Mouse (Mus musculus) monocyte, adult 5-6 weeks (primary cell): ENCODE measurements around the gene Nfia. TPM values are rescaled to one million over a fixed set of nuclear protein-coding genes. Genes with fewer than 3 reads are reported as not detected.

ENCODE experiments used
- ATAC-seq: fragments of 153-309, 156-312 bp; replicated peaks from 2 replicates; pipeline ENCODE4 v1.8.0; 2017; ENCODE audit warnings: mild to moderate bottlenecking; ENCODE audit not compliant: low TSS enrichment, insufficient number of reproducible peaks, severe bottlenecking, poor library complexity, low FRiP score
- total RNA-seq: library from RNA; stranded (forward); fragments of 200-1000, 200-491, 200-594 nt; gene quantifications from 3 replicates; pipeline ENCODE4 v1.2.3, GENCODE M21; 2017

Nfia gene
- total RNA-seq, 1 experiment from 2014 or later = 0.67 TPM

- ATAC-seq = no peak
These were observed 141.8 kb downstream of the Nfia start for GRCm38 (mm10) chr4:97914348-97914747.

DNA sequence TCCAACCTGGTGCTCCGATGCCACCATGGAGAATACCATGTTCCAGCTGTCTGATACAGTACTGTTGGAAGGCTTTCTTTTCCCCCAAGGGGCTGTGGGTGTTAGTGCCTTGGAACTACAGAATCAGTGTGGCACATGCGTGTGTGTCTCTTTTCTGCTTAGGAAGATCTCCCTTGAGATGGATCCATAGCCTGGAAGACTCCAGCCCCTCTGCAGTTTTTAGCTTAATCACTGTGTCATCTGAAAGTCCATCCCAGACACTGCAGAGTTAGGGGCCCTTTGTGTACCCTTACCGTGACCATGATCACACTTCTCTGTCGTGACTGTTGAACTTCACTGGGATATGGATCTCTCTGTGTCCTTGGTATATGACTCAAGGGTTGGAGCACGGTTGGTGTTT lies 142.2 kb downstream of the Nfia start:
- ATAC-seq = no peak

DNA sequence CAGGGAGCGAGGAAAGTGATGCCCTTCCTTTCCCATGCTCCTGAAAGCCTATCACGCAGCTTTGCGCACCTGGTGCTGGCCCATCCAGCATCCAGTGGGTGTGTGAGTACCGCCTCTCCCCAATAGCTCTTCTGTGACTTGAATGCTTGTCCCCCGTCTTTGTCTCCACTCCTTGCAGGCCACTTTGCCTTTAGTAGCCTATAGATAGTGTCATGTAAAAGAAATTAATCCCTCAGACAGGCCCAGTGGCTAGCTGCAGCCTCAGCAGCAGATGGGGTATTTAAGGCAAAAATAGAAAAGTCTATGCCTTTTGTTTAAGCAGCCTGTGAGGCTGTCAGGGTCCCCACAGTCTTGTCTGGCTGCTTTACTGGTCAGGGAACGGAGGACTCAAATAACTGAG lies 145.0 kb downstream of the Nfia start:
- ATAC-seq = no peak

DNA sequence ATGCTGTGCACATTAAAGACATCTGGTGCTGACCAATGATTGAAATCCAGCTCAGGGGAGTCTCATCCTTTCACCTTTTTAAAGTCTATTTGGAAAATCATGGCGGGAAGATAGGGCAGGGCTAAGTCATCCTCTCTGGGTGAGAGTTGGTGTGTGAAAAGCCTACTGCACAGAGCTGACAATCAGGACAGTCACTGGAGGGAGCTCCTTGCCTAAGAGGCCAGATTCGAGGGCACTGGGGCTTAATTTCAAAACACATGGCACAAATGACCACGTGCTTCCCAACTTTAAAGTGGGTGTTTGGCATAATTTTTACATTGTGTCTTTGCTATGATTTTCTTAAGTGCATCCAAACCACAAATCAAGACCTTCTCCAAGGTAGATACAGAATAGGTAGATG lies 146.1 kb downstream of the Nfia start:
- ATAC-seq = no peak

- no peak for ATAC-seq
These were observed 147.2 kb downstream of the Nfia start for GRCm38 (mm10) chr4:97919773-97920172.

GRCm38 (mm10) chr4:97920287-97921079 lies 147.9 kb downstream of the Nfia start:
- ATAC-seq = no peak

DNA sequence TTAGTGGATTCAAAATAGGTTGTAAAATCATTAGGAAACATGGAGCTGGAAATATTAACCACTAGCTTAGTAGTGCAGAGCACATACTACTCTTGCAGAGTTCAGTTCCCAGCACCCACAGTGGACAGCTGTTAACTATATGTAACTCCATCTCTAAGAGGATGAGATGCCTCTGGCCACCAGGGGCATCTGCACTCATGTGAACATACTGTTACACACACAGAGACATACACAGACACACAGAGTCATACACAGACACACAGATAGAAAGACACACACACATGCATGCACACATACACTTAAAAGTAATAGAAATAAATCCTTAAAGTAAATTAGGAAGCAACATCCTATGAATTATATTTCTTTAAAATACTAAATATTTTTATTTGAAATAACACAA lies 149.1 kb downstream of the Nfia start:
- ATAC-seq = no peak

GRCm38 (mm10) chr4:97923248-97923647 lies 150.7 kb downstream of the Nfia start:
- ATAC-seq = no peak

DNA sequence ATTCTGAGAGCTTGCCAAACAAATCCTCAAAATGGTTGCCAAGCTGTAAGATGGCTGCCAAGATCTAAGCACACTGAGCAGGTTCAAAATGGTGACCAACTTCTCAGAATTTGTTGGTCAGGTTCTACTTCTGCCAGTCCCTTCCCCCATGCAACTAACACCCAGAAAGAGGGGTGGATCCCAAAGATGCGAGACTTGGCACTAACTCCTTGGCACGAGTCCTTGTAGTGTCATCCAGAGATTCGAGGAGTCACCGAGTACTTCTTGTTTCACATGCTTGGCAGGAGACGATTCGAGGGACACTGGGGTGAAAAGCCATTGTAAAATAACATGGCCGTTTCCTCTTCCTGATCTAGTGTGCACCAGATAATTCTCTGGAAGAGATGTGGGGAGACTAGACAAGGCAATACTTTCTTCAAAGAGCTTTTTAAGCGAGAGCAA lies 151.4 kb downstream of the Nfia start:
- no peak for ATAC-seq

GRCm38 (mm10) chr4:97924414-97924813 lies 151.9 kb downstream of the Nfia start:
- ATAC-seq = no peak

GRCm38 (mm10) chr4:97924855-97925254 lies 152.3 kb downstream of the Nfia start:
- no peak for ATAC-seq

GRCm38 (mm10) chr4:97925644-97926043 lies 153.1 kb downstream of the Nfia start:
- no peak for ATAC-seq

DNA sequence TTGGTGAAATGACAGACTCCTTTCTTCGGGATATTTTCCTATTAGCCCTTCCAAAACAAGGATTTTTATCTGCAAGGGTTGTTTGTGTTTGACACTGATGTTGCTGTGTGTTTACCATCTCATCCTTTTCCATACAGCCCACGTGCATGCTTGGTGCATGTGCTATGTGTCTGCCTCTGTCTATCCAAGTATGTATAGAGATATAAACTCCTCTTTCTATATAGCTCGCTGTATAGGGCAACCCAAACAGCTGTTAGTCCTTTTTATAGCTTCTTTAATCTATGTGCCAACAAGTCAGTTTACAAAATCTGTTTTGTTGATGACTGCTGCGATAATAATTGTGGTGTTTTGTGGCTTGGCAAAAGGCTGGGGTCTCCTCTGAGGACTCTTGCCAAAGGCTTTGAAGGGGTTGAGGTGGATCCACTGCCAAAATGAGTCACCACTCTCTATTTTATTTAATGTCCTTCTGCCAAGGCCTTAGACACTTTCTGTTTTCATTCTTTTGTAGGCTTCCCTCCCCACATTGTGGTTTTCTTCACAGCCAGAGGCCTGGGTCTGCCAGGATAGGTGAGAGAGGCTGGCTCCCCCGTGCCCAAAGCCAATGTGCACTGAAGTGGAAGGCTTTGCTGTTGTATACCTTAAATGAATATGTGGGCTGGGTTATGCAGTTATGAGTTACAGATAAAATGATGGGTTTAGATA lies 154.2 kb downstream of the Nfia start:
- no peak for ATAC-seq

DNA sequence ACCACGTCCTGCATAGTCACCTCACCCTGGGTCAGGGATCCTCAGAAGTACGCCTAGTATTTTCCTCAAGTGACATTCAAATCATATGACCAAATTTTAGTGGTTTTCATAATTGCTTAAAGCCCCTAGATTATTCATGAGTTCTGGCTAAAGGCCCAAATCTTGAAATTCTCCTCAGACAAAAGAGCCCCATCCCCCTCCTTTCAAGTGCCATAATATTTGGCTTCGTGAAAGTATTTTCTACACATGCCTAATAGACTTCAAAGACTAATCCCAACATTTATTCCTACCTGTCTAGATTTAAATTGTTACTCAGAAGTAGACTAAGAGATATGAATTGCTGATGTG lies 154.7 kb downstream of the Nfia start:
- ATAC-seq = no peak

DNA sequence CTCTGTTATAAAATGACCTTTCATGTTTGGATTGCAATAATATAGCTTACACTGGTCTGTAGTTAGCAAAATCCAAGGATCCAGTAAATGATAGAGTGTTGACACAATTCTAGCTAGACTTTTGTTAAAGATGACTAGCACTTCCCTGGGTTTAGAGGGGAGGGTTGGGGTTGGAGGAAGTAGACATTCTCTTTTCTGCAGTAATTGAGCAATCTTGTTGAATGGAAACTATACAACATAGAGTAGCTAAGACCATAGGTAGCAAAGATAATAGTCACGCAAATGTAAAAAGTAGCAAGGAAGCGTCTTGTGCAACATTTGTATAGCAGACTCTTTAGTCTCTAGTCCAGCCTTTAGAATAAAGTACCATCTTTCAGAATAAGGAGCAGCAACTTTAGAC lies 163.8 kb downstream of the Nfia start:
- ATAC-seq = no peak

DNA sequence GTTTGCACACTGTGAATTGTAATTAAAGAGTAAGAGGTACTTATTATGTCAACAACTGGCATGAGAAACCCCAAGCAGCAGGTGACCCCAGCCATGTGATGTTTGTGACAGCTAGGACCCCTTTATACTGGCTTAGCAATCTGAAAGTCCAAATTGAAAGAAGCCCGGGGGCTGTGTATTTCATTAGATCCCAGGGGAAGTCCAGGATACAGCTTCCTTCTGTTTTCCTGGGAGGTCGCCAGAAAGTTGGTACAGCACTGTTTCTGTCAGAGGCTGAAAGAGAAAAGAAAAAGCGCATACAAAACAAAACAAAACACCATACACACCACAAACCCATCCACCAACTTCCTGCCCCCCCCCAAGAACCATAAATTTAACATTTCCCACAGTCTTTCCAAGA lies 164.4 kb downstream of the Nfia start:
- no peak for ATAC-seq

- ATAC-seq = no peak
These were observed 167.0 kb downstream of the Nfia start for GRCm38 (mm10) chr4:97939492-97939891.

- no peak for ATAC-seq
These were observed 167.5 kb downstream of the Nfia start for GRCm38 (mm10) chr4:97939920-97940520.

DNA sequence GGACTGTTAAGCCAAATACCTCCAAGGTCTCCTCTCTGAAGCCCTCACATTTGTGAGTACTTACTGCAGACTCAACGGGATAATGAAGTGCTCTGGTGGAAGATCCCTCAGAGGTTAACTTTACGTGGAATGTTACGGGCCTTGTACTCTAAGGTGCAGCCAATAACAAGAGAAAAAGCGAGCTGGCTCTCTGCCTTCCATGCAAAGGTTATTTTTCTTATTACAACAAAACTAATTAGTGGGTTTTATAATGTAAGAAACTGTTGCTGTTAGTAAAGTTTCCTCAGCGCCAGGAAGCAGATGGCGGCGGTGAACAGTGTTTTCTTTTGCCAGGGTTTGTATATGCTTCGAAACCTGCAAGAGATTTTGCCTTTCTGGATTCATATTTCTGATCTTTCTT lies 169.1 kb downstream of the Nfia start:
- ATAC-seq = no peak

DNA sequence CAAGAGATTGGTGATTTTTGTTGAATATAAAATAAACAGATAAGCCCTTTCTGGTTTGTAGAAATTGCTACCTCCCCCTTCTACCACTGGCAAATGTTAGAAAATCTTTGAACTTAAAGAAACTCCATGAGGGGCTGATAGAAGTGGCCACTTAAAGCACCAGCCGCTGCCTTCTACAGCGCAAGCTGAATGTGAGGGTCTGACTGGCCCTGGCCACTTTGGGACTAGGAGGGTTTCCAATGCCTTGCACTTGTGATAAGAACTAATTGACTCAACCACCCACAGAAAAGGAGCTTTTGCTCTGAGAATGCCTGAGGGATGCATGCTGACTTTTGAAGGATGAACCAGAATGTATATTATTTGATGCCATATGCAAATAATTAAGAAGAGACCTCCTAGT lies 171.8 kb downstream of the Nfia start:
- no peak for ATAC-seq
